Mouse (Mus musculus) stomach, postnatal 0 days (tissue): Measurements from ENCODE around the gene Sptb. TPM values are rescaled to one million over a fixed set of nuclear protein-coding genes. Genes with fewer than 3 reads are reported as not detected.

Source experiments
- ATAC-seq: fragments of 200-750 bp; cut with Nextera tagmentation; 2 replicates; pipeline ENCODE4 v1.8.0; 2017; ENCODE audit not compliant: low FRiP score, low TSS enrichment
- DNase-seq: peaks from one replicate; pipeline ENCODE4 v3.0.0-alpha.2; 2016; ENCODE audit warnings: low spot score
- H3K27ac ChIP-seq: fragments of 300-500 bp; sonication (generic); replicated peaks from 2 replicates; pipeline ENCODE4 v1.5.1; 2014; ENCODE audit warnings: mild to moderate bottlenecking, control low read depth
- H3K27me3 ChIP-seq: fragments of 300-500 bp; sonication (generic); 2 replicates; pipeline ENCODE4 v1.6.1; 2014; ENCODE audit warnings: low read length; ENCODE audit not compliant: control insufficient read depth, insufficient read depth
- H3K36me3 ChIP-seq: fragments of 300-500 bp; sonication (generic); 2 replicates; pipeline ENCODE4 v1.6.1; 2014; ENCODE audit warnings: low read length, mixed read lengths; ENCODE audit not compliant: control insufficient read depth, insufficient read depth
- H3K4me1 ChIP-seq: fragments of 300-500 bp; sonication (generic); replicated peaks from 2 replicates; pipeline ENCODE4 v1.6.1; 2014; ENCODE audit warnings: antibody characterized with exemption; ENCODE audit not compliant: control insufficient read depth, insufficient read depth
- H3K4me2 ChIP-seq: fragments of 300-500 bp; sonication (generic); replicated peaks from 2 replicates; pipeline ENCODE4 v1.6.1; 2014; ENCODE audit warnings: low read depth, mild to moderate bottlenecking, control low read depth, moderate library complexity
- H3K4me3 ChIP-seq: fragments of 300-500 bp; sonication (generic); 2 replicates; pipeline ENCODE4 v1.5.1; 2014; ENCODE audit warnings: low read depth, low read length, control low read depth
- H3K9ac ChIP-seq: fragments of 300-500 bp; sonication (generic); 2 replicates; pipeline ENCODE4 v1.6.1; 2014; ENCODE audit warnings: mild to moderate bottlenecking, low read length, control low read depth, mixed read lengths
- H3K9me3 ChIP-seq: fragments of 300-500 bp; sonication (generic); 2 replicates; pipeline ENCODE4 v1.6.1; 2016; ENCODE audit warnings: low read length; ENCODE audit not compliant: control insufficient read depth
- CTCF ChIP-seq: IDR thresholded peaks from 2 replicates; pipeline ENCODE4 v1.5.1; 2016; ENCODE audit warnings: antibody characterized with exemption, low read depth, mild to moderate bottlenecking, moderate library complexity
- EP300 ChIP-seq: optimal IDR thresholded peaks from 2 replicates; pipeline ENCODE3; 2016; ENCODE audit warnings: antibody characterized with exemption
- WGBS: fragments of 180-500 bp; shearing (Covaris S2); extraction: QIAGEN DNeasy Blood & Tissue Kit; methylation state at CpG from one replicate; pipeline ENCODE4 v1.1.7; 2014; 5-methylcytosine and 5-hydroxymethylcytosine counted together
- polyA plus RNA-seq: library from polyadenylated mRNA; unstranded; fragments of >200 nt; fragmentation: Nextera tagmentation; extraction: Ambion mirVana; gene quantifications from 2 replicates; pipeline ENCODE4 v1.2.1, GENCODE M21; 2015

The Sptb gene
- polyA plus RNA-seq, 1 experiment from 2014 or later: 0.29 TPM

GRCm38 (mm10) chr12:76578465-76578864, 131.9 kb downstream of the Sptb start:
- H3K9me3 ChIP-seq: no peaks in the 10 kb centered on the region
- ATAC-seq: 0 out of 2 replicates have a peak, but pooled peaks have one; percentile 16
- 76% methylated on average over 2 of the region's 2 CpGs for WGBS
- no peak for DNase-seq
- no peaks in the 10 kb centered on the region for H3K27me3 ChIP-seq
- no peak overlapping the region for H3K27ac ChIP-seq
- H3K4me2 ChIP-seq: no peak overlapping the region
- no peak overlapping the region for H3K9ac ChIP-seq
- H3K4me1 ChIP-seq: no peaks in the 10 kb centered on the region
- H3K4me3 ChIP-seq: no peak overlapping the region
- H3K36me3 ChIP-seq: peaks cover 31% of the 10 kb centered on the region
- TF ChIP-seq EP300: no peak
- no peak for TF ChIP-seq CTCF

GRCm38 (mm10) chr12:76577858-76578257, 132.5 kb downstream of the Sptb start:
- 80% methylated on average over 16 of the region's 16 CpGs for WGBS
- H3K36me3 ChIP-seq: peaks cover 31% of the 10 kb centered on the region
- DNase-seq: no peak
- H3K9ac ChIP-seq: no peak overlapping the region
- H3K27me3 ChIP-seq: no peaks in the 10 kb centered on the region
- TF ChIP-seq CTCF (no peak), EP300 (no peak)
- no peak overlapping the region for H3K4me2 ChIP-seq
- H3K27ac ChIP-seq: no peak overlapping the region
- no peaks in the 10 kb centered on the region for H3K9me3 ChIP-seq
- no peak overlapping the region for H3K4me3 ChIP-seq
- no peaks in the 10 kb centered on the region for H3K4me1 ChIP-seq
- no peak for ATAC-seq

- H3K27ac ChIP-seq: no peak overlapping the region
- TF ChIP-seq EP300 (no peak), CTCF (no peak)
- H3K9me3 ChIP-seq: no peaks in the 10 kb centered on the region
- H3K4me2 ChIP-seq: no peak overlapping the region
- H3K9ac ChIP-seq: no peak overlapping the region
- H3K4me3 ChIP-seq: no peak overlapping the region
- H3K27me3 ChIP-seq: no peaks in the 10 kb centered on the region
- DNase-seq (no peak), ATAC-seq (no peak)
- no peaks in the 10 kb centered on the region for H3K4me1 ChIP-seq
- H3K36me3 ChIP-seq: peaks cover 39% of the 10 kb centered on the region
- 95% methylated on average over 8 of the region's 8 CpGs for WGBS
These were observed 133.5 kb downstream of the Sptb start for GRCm38 (mm10) chr12:76576806-76577205.

GRCm38 (mm10) chr12:76576061-76576460, 134.3 kb downstream of the Sptb start:
- ATAC-seq: no peak
- Histone ChIP-seq H3K9me3 (no peaks in the 10 kb centered on the region), H3K9ac (no peak overlapping the region), H3K4me2 (no peak overlapping the region), H3K4me3 (no peak overlapping the region), H3K36me3 (peaks cover 43% of the 10 kb centered on the region), H3K27ac (no peak overlapping the region), H3K4me1 (no peaks in the 10 kb centered on the region), H3K27me3 (no peaks in the 10 kb centered on the region)
- no peak for DNase-seq
- 92% methylated on average over 9 of the region's 9 CpGs for WGBS
- no peak for TF ChIP-seq EP300
- no peak for TF ChIP-seq CTCF

- peaks cover 43% of the 10 kb centered on the region for H3K36me3 ChIP-seq
- no peak overlapping the region for H3K4me2 ChIP-seq
- no peaks in the 10 kb centered on the region for H3K4me1 ChIP-seq
- H3K27me3 ChIP-seq: no peaks in the 10 kb centered on the region
- ATAC-seq: no peak
- WGBS: 90% methylated on average over 6 of the region's 6 CpGs
- H3K9ac ChIP-seq: no peak overlapping the region
- H3K4me3 ChIP-seq: no peak overlapping the region
- TF ChIP-seq CTCF: no peak
- DNase-seq: no peak
- no peaks in the 10 kb centered on the region for H3K9me3 ChIP-seq
- no peak overlapping the region for H3K27ac ChIP-seq
These were observed 135.5 kb downstream of the Sptb start for GRCm38 (mm10) chr12:76574815-76575214.

GRCm38 (mm10) chr12:76573381-76573780, 137.0 kb downstream of the Sptb start:
- Histone ChIP-seq H3K27ac (no peak overlapping the region), H3K36me3 (peaks cover 43% of the 10 kb centered on the region), H3K27me3 (no peaks in the 10 kb centered on the region), H3K4me2 (no peak overlapping the region), H3K4me3 (no peak overlapping the region), H3K4me1 (no peaks in the 10 kb centered on the region), H3K9me3 (no peaks in the 10 kb centered on the region), H3K9ac (no peak overlapping the region)
- TF ChIP-seq CTCF (no peak), EP300 (no peak)
- WGBS: 85% methylated on average over 6 of the region's 6 CpGs
- no peak for DNase-seq
- ATAC-seq: no peak
